Mouse (Mus musculus): ENCODE measurements around the gene 4930404N11Rik. TPM values are rescaled to one million over a fixed set of nuclear protein-coding genes. Genes with fewer than 3 reads are reported as not detected.
A peak's percentile ranks its signal among the peaks of the same experiment; 100 is the strongest.

Gene 4930404N11Rik
- total and polyA plus RNA-seq, 2 experiments from 2014 or later = 0.68 TPM; not detected in 1

DNA sequence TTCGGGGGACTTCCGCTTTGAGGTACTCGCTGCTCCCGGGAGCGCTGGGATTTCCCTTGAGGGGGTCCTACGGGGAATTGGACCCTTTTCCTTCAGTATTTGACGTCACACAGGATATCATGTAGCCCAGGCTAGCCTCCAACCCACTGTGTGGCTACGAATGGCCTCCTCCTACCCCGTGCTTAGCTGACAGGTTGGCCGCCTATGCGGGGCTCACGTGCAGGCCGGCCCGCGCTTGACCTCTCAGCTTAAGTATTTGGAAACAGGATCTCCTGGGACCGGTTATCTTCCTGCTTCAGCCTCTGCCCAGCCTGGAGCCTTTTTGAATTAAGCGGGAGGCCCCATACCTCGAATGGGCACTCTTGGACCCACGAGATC, 19.0 kb upstream of the 4930404N11Rik start:
- ATAC-seq (ENCODE audit: insufficient read depth, low read depth) = peak; percentile 22; the same call in 1 of the 2 replicates
- peak overlapping the region; percentile 88 for H3K4me3 ChIP-seq (ENCODE audit: low read depth, low read length)
- TF ChIP-seq EP300 (IDR thresholded peaks at IDR 0.05; ENCODE audit: low read depth) = no peak; the same call in 1 of the 2 replicates
- TF ChIP-seq CTCF (IDR thresholded peaks at IDR 0.05; ENCODE audit: low read depth) = no peak
- H3K27ac ChIP-seq (ENCODE audit: low read depth) = peak overlapping the region; percentile 92
- H3K36me3 ChIP-seq (replicated peaks; ENCODE audit: control insufficient read depth, insufficient read depth, low read length) = peaks cover 28% of the 10 kb centered on the region
- DNase-seq (ENCODE audit: low spot score) = no peak
- H3K9ac ChIP-seq (replicated peaks; ENCODE audit: low read depth, low read length) = peak overlapping the region; percentile 91
- H3K4me1 ChIP-seq (ENCODE audit: control insufficient read depth, insufficient read depth) = peaks cover 11% of the 10 kb centered on the region
- under 1% methylated on average over 19 of the region's 19 CpGs for WGBS
- H3K4me2 ChIP-seq (ENCODE audit: low read depth, low read length) = peak overlapping the region; percentile 86
- no peaks in the 10 kb centered on the region for H3K9me3 ChIP-seq (replicated peaks; ENCODE audit: control insufficient read depth, low read length)
- H3K27me3 ChIP-seq (ENCODE audit: control insufficient read depth, insufficient read depth, low read length) = no peaks in the 10 kb centered on the region

DNA sequence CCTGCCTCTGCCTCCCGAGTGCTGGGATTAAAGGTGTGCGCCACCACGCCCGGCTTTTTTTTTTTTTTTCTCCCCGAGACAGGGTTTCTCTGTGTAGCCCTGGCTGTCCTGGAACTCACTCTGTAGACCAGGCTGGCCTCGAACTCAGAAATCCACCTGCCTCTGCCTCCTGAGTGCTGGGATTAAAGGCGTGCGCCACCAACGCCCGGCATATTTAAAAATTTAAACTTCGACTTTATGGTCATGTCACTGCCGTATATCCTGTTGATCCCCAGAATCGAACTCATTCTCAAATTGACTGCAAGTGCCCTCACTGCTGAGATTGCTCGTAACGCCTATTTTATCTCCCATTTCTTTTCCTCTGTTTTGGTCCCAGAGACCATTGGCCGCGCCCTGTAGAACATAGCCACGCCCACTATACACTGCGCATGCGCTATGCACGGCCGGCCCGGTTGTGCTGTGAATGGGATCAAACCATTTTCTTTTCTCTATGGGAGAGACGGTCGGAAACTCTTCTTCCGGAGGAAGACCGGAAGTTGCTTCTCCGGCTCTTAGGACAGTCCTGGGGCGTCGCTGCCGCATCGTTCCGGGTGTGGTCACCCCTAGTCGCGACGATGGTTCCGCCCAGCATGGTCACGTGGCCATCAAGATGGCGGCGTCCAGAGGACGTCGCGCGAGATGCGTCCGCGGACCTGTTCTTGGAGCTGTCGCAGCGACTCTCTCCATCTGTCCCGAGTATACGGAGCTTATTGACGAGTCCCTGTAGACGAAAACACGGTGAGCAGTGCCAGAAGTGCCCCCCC, 18.4 kb upstream of the 4930404N11Rik start, which contains the start of the genes Dohh and Gm48551:
Gene Dohh, plus strand, starts transcription at position 627 of the 803 bp plus-strand sequence.
Gene Gm48551, plus strand, starts transcription at position 665 of the 803 bp plus-strand sequence.
- Histone ChIP-seq H3K27me3 (ENCODE audit: control insufficient read depth, insufficient read depth, low read length) (no peaks in the 10 kb centered on the region), H3K4me2 (ENCODE audit: low read depth, low read length) (peak within 1 kb of the TSS; percentile 86), H3K9me3 (replicated peaks; ENCODE audit: control insufficient read depth, low read length) (no peaks in the 10 kb centered on the region), H3K27ac (ENCODE audit: low read depth) (peak within 1 kb of the TSS; percentile 92), H3K36me3 (replicated peaks; ENCODE audit: control insufficient read depth, insufficient read depth, low read length) (peaks cover 28% of the 10 kb centered on the region), H3K9ac (replicated peaks; ENCODE audit: low read depth, low read length) (peak within 1 kb of the TSS; percentile 91), H3K4me1 (ENCODE audit: control insufficient read depth, insufficient read depth) (peaks cover 9% of the 10 kb centered on the region), H3K4me3 (ENCODE audit: low read depth, low read length) (peak within 1 kb of the TSS; percentile 88)
- DNase-seq (ENCODE audit: low spot score) (peak; percentile 99), ATAC-seq (ENCODE audit: insufficient read depth, low read depth) (peak; percentile 94)
- no peak for TF ChIP-seq CTCF (IDR thresholded peaks at IDR 0.05; ENCODE audit: low read depth)
- peak; percentile 94 for TF ChIP-seq EP300 (IDR thresholded peaks at IDR 0.05; ENCODE audit: low read depth)
- 3% methylated on average over 50 of the region's 54 CpGs for WGBS

DNA sequence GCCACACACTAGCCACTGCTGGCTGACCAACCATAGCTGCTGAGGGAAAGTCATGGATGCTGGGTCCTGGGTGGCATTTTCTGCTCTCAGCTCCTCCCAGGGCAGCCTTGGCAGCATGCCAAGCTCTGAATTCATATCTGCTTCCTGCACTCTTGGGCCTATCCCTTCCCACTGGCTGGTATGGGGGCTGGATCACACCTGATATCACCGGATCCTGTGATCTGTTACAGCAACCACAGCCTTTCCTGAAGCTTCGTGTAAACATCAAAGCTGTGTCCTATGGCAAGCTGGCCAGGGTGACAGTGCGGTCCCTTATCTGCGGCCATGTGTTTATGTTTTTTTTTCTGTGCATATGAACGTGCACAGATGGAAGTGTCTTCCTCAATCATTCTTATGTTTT, 16.4 kb upstream of the 4930404N11Rik start:
- Histone ChIP-seq H3K4me3 (ENCODE audit: low read depth, low read length) (no peak overlapping the region), H3K36me3 (replicated peaks; ENCODE audit: control insufficient read depth, insufficient read depth, low read length) (peaks cover 9% of the 10 kb centered on the region), H3K9ac (replicated peaks; ENCODE audit: low read depth, low read length) (no peak overlapping the region), H3K9me3 (replicated peaks; ENCODE audit: control insufficient read depth, low read length) (no peaks in the 10 kb centered on the region), H3K27me3 (ENCODE audit: control insufficient read depth, insufficient read depth, low read length) (no peaks in the 10 kb centered on the region), H3K4me1 (ENCODE audit: control insufficient read depth, insufficient read depth) (peaks cover 15% of the 10 kb centered on the region), H3K4me2 (ENCODE audit: low read depth, low read length) (no peak overlapping the region), H3K27ac (ENCODE audit: low read depth) (no peak overlapping the region)
- no peak for ATAC-seq (ENCODE audit: insufficient read depth, low read depth)
- no peak for DNase-seq (ENCODE audit: low spot score)
- TF ChIP-seq CTCF (IDR thresholded peaks at IDR 0.05; ENCODE audit: low read depth) (no peak), EP300 (IDR thresholded peaks at IDR 0.05; ENCODE audit: low read depth) (no peak)
- 22% methylated on average over 5 of the region's 5 CpGs for WGBS

DNA sequence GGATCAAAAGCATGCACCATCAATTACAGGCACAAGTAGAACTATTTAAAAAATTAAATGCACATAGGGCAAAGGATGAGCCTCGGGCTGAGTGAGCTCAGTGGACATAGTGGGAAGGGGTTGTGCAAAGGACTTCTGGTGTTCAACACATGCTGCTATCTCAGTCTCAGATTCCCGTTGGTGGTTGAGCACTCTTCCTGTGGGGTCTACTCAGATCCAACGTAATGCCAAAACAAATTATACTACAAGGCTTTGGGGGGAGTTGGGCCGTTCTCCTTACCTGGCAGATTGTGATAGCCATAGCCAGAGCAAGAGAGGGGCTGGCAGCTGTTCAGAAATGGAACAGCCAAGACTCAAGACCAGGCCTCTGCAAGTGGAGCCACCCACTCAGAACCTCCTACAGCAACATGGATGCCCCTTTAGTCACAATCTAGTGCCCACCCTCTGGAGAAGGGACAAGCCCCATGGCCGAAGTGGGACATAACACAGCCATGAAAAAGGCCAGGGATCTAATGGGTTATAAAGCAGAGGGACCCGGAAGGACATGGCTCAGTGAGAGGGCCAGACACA, 14.3 kb upstream of the 4930404N11Rik start:
- Histone ChIP-seq H3K27ac (ENCODE audit: low read depth) (no peak overlapping the region), H3K9ac (replicated peaks; ENCODE audit: low read depth, low read length) (no peak overlapping the region), H3K4me3 (ENCODE audit: low read depth, low read length) (no peak overlapping the region), H3K4me2 (ENCODE audit: low read depth, low read length) (no peak overlapping the region), H3K4me1 (ENCODE audit: control insufficient read depth, insufficient read depth) (peaks cover 19% of the 10 kb centered on the region), H3K27me3 (ENCODE audit: control insufficient read depth, insufficient read depth, low read length) (no peaks in the 10 kb centered on the region), H3K9me3 (replicated peaks; ENCODE audit: control insufficient read depth, low read length) (no peaks in the 10 kb centered on the region), H3K36me3 (replicated peaks; ENCODE audit: control insufficient read depth, insufficient read depth, low read length) (peaks cover 10% of the 10 kb centered on the region; the same call in 1 of the 2 replicates)
- no peak for ATAC-seq (ENCODE audit: insufficient read depth, low read depth)
- 85% methylated on average over 6 of the region's 6 CpGs for WGBS
- TF ChIP-seq EP300 (IDR thresholded peaks at IDR 0.05; ENCODE audit: low read depth) (no peak), CTCF (IDR thresholded peaks at IDR 0.05; ENCODE audit: low read depth) (no peak)
- no peak for DNase-seq (ENCODE audit: low spot score)

DNA sequence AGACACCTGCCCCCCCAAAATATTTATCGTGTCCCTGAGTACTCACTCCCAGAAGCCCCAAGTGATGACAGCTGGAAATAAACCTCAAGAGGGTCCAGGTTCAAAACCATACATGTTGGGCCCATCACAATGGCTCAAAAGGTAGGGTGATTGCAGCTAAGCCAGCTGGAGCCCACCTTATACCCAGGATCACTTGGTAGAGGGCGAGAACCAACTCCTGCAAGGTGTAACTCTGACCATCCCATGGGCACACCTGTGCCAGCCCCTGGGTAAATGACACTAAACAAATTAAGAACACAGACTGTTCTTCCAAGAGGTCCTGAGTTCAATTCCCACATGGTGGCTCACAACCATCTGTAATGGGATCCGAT, 13.6 kb upstream of the 4930404N11Rik start:
- TF ChIP-seq EP300 (IDR thresholded peaks at IDR 0.05; ENCODE audit: low read depth) (no peak), CTCF (IDR thresholded peaks at IDR 0.05; ENCODE audit: low read depth) (no peak)
- DNase-seq (ENCODE audit: low spot score) (no peak), ATAC-seq (ENCODE audit: insufficient read depth, low read depth) (no peak)
- peak overlapping the region; percentile 43; the same call in 1 of the 2 replicates for H3K9ac ChIP-seq (replicated peaks; ENCODE audit: low read depth, low read length)
- H3K9me3 ChIP-seq (replicated peaks; ENCODE audit: control insufficient read depth, low read length) = no peaks in the 10 kb centered on the region
- peaks cover 17% of the 10 kb centered on the region for H3K4me1 ChIP-seq (ENCODE audit: control insufficient read depth, insufficient read depth)
- 64% methylated on average over 3 of the region's 3 CpGs for WGBS
- no peaks in the 10 kb centered on the region for H3K27me3 ChIP-seq (ENCODE audit: control insufficient read depth, insufficient read depth, low read length)
- peak overlapping the region; percentile 71 for H3K4me2 ChIP-seq (ENCODE audit: low read depth, low read length)
- H3K4me3 ChIP-seq (ENCODE audit: low read depth, low read length) = peak overlapping the region; percentile 87
- H3K36me3 ChIP-seq (replicated peaks; ENCODE audit: control insufficient read depth, insufficient read depth, low read length) = peaks cover 14% of the 10 kb centered on the region
- H3K27ac ChIP-seq (ENCODE audit: low read depth) = peak overlapping the region; percentile 51; the same call in 1 of the 2 replicates

Measured in heart, postnatal 0 days (tissue).